ENCODE assay signal across 13 mouse cellular contexts in genomic region chr12:12177264-12178043, GRCm38 (mm10).
DNase-seq lines count a peak whose midpoint lies in the region; ATAC-seq lines count a peak whose summit lies in the region.
"Had no signal": no experiment of that assay in that cellular context is flagged by ENCODE, and none has a peak within 500 bp of the region (broad histone marks: within the 10 kb centered on the region; RNA-seq: fewer than 3 reads in every experiment).

No protein-coding gene starts in this region.

- no peak overlapping the region for H3K27ac ChIP-seq in hindbrain, embryonic 11.5 days (ENCODE audit: low read depth, low read length)
- no peak overlapping the region for H3K27ac ChIP-seq in hindbrain, embryonic 14.5 days
- no peak overlapping the region for H3K27ac ChIP-seq in midbrain, embryonic 11.5 days (ENCODE audit: low read depth, low read length)
- H3K27ac ChIP-seq: heart, embryonic 15.5 days; stomach, postnatal 0 days had no signal

- no peaks in the 10 kb centered on the region for H3K27me3 ChIP-seq in hindbrain, embryonic 11.5 days (ENCODE audit: control insufficient read depth, insufficient read depth, low read length)
- no peaks in the 10 kb centered on the region for H3K27me3 ChIP-seq in hindbrain, embryonic 14.5 days (ENCODE audit: control insufficient read depth, insufficient read depth, low read length)
- no peaks in the 10 kb centered on the region for H3K27me3 ChIP-seq in midbrain, embryonic 11.5 days (ENCODE audit: control insufficient read depth, insufficient read depth, low read length)
- H3K27me3 ChIP-seq: heart, embryonic 15.5 days had no signal

- peak; percentile 14; the same call in 1 of the 2 replicates for ATAC-seq in hindbrain, embryonic 11.5 days (ENCODE audit: low FRiP score)
- no peak for ATAC-seq in hindbrain, embryonic 14.5 days (ENCODE audit: low FRiP score)
- ATAC-seq in midbrain, embryonic 11.5 days (ENCODE audit: low FRiP score): peak; percentile 28; the same call in 1 of the 2 replicates

- H3K36me3 ChIP-seq in hindbrain, embryonic 11.5 days (ENCODE audit: control insufficient read depth, insufficient read depth, low read length): no peaks in the 10 kb centered on the region
- H3K36me3 ChIP-seq in hindbrain, embryonic 14.5 days (replicated peaks; ENCODE audit: control insufficient read depth, insufficient read depth): no peaks in the 10 kb centered on the region
- H3K36me3 ChIP-seq in midbrain, embryonic 11.5 days (ENCODE audit: control insufficient read depth, insufficient read depth, low read length): no peaks in the 10 kb centered on the region
- H3K36me3 ChIP-seq: heart, embryonic 15.5 days had no signal

- peak; percentile 22 for DNase-seq in hindbrain, embryonic 11.5 days (ENCODE audit: low spot score)
- no peak for DNase-seq in hindbrain, embryonic 14.5 days (ENCODE audit: low spot score)
- peak; percentile 99 for DNase-seq in ES-CJ7 (ENCODE audit: low read depth, low spot score)
- DNase-seq in embryo, embryonic 10.5 days (ENCODE audit: low spot score): peak; percentile 14
- peak; percentile 86 for DNase-seq in midbrain, embryonic 11.5 days (ENCODE audit: low spot score, missing footprints)
- no peak for DNase-seq in T-cell, adult 2 months (ENCODE audit: low spot score)
- no peak for DNase-seq in kidney, adult 18-20 months
- no peak for DNase-seq in adrenal gland, postnatal 36 days
- DNase-seq: cerebellum, postnatal 36 days; lung, embryonic 14.5 days had no signal

- no peak overlapping the region for H3K9ac ChIP-seq in hindbrain, embryonic 11.5 days (ENCODE audit: low read depth, low read length)
- no peak overlapping the region for H3K9ac ChIP-seq in hindbrain, embryonic 14.5 days
- no peak overlapping the region for H3K9ac ChIP-seq in midbrain, embryonic 11.5 days (ENCODE audit: low read length)

- H3K4me2 ChIP-seq in hindbrain, embryonic 11.5 days (replicated peaks; ENCODE audit: low read depth, low read length): no peak overlapping the region
- no peak overlapping the region for H3K4me2 ChIP-seq in hindbrain, embryonic 14.5 days (replicated peaks)
- H3K4me2 ChIP-seq in midbrain, embryonic 11.5 days: no peak overlapping the region

- no peak overlapping the region for H3K4me3 ChIP-seq in hindbrain, embryonic 11.5 days (ENCODE audit: low read depth, low read length)
- H3K4me3 ChIP-seq in hindbrain, embryonic 14.5 days (replicated peaks; ENCODE audit: low read length): no peak overlapping the region
- H3K4me3 ChIP-seq in midbrain, embryonic 11.5 days (ENCODE audit: low read depth, low read length): no peak overlapping the region
- H3K4me3 ChIP-seq: erythroblast, embryonic 14.5 days had no signal

- H3K4me1 ChIP-seq in hindbrain, embryonic 11.5 days (replicated peaks; ENCODE audit: control insufficient read depth, insufficient read depth, low read length): no peaks in the 10 kb centered on the region
- 0 out of 2 replicates have a peak, but pooled peaks cover 3% of the 10 kb centered on the region for H3K4me1 ChIP-seq in hindbrain, embryonic 14.5 days (replicated peaks; ENCODE audit: control insufficient read depth, insufficient read depth, low read length)
- peaks cover 9% of the 10 kb centered on the region; the same call in 1 of the 2 replicates for H3K4me1 ChIP-seq in midbrain, embryonic 11.5 days (ENCODE audit: control insufficient read depth, insufficient read depth, low read length)

- WGBS in hindbrain, embryonic 11.5 days: 62% methylated on average over 6 of the region's 6 CpGs
- WGBS in hindbrain, embryonic 14.5 days: 59% methylated on average over 6 of the region's 6 CpGs
- WGBS in midbrain, embryonic 11.5 days: 59% methylated on average over 6 of the region's 6 CpGs

- no peaks in the 10 kb centered on the region for H3K9me3 ChIP-seq in hindbrain, embryonic 11.5 days (ENCODE audit: control insufficient read depth, low read length)
- no peaks in the 10 kb centered on the region for H3K9me3 ChIP-seq in hindbrain, embryonic 14.5 days (ENCODE audit: control insufficient read depth, low read length)
- no peaks in the 10 kb centered on the region for H3K9me3 ChIP-seq in midbrain, embryonic 11.5 days (ENCODE audit: control insufficient read depth, low read length)
- H3K9me3 ChIP-seq: heart, embryonic 15.5 days had no signal

Comparison
In these comparisons a context has a peak if more than half of its experiments do, and no peak if none do; other contexts are left out.
1. DNase-seq: peak in hindbrain, embryonic 11.5 days (single experiment), ES-CJ7 (single experiment), embryo, embryonic 10.5 days (single experiment) and midbrain, embryonic 11.5 days (single experiment); none in hindbrain, embryonic 14.5 days (single experiment), T-cell, adult 2 months (single experiment), kidney, adult 18-20 months (single experiment) and adrenal gland, postnatal 36 days (0 of 2).